Mouse (Mus musculus): Measurements from ENCODE around the gene Csf2rb.
A peak's percentile ranks its signal among the peaks of the same experiment; 100 is the strongest.
"Not testable (repeated sequence)": the region's sequence is repeated elsewhere in the genome, so short reads cannot be mapped to it uniquely, and the experiment has no call there.

The Csf2rb gene

DNA sequence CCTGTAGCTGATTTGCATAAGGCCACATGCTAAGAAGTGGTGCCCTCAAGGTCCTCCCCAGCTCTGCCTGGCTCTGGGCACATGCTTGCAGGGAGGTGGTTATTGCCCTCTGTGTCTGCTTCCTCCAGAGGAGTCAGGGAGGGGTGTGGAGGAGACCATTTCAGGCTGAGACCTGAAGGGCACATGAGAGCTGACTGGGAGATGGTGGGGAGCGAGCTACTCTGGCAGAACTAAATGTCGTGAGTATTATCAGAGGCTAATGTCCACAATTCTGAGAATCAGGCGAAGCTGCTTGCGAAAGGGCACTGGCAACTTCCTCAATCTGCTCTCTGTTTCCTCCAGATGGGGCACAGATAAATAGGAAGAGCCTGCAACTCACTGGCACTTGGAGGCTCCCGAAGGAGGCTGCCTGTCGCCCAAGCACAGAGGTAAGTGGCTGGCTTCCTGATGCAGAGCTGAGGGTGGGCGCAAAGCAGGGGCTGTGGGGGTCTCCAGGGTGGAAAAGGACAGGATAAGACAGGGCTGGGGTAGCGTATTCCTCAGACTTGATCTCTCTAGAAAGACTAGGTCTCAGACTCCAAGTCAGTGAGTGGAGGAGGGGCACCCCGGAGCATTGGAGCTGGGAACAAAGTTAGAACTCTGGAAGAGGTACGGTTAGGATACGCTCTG is at the start of gene Csf2rb:
Gene Csf2rb (plus strand): TSS at position 82 of the 669 bp plus-strand sequence.
- DNase-seq: no peak

DNA sequence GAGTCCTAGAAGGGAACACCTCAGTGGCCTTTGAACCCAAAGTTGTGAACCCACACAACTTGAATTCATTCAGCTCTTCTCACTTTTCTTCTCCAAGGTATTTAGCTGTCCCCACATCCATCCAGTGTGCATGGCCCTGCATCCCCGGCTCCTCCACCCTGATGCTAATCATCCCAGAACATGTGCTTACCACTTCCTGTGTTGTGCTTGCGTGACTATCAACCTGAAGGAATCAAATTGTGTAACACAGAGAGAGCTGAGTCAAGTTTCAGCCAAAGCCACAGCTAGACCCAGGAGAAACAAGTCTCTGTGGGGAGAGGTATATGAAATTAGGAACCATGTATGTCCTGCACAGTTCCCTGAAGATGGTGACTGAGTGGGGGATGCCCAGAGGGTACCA is 47.2 kb upstream of the Csf2rb start:
- no peak for DNase-seq

DNA sequence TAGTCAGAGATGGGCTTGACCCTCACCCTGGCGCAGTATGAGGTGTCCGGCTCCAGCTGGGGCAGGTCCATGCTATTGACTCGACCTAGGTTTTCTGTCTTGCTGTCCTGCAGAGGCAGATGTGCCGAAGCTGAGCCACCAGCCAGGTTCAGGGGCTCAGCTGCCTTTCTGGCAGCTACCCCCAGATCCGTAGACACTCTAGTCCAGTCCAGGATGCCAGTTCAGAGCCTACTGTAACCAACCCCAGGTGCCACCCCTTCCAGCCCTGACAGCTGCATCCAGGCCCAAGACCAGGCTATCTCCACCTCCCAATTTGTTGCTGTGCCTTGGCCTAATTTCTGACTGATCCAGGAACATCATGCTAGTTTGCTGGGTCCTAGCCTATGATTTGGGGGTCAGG is 37.6 kb upstream of the Csf2rb start:
- no peak for DNase-seq

- not testable (repeated sequence) for DNase-seq
Measured at GRCm38 (mm10) chr15:78289775-78290174, 35.8 kb upstream of the Csf2rb start.

- not testable (repeated sequence) for DNase-seq
Measured at GRCm38 (mm10) chr15:78293228-78293627, 32.3 kb upstream of the Csf2rb start.

GRCm38 (mm10) chr15:78293716-78294115 is 31.8 kb upstream of the Csf2rb start:
- no peak for DNase-seq

GRCm38 (mm10) chr15:78298558-78298957 is 27.0 kb upstream of the Csf2rb start:
- no peak for DNase-seq

GRCm38 (mm10) chr15:78299641-78300040 is 25.9 kb upstream of the Csf2rb start:
- DNase-seq: no peak

GRCm38 (mm10) chr15:78300773-78301172 is 24.8 kb upstream of the Csf2rb start:
- DNase-seq: no peak

- DNase-seq: no peak
Measured at GRCm38 (mm10) chr15:78302718-78303117, 22.8 kb upstream of the Csf2rb start.

DNA sequence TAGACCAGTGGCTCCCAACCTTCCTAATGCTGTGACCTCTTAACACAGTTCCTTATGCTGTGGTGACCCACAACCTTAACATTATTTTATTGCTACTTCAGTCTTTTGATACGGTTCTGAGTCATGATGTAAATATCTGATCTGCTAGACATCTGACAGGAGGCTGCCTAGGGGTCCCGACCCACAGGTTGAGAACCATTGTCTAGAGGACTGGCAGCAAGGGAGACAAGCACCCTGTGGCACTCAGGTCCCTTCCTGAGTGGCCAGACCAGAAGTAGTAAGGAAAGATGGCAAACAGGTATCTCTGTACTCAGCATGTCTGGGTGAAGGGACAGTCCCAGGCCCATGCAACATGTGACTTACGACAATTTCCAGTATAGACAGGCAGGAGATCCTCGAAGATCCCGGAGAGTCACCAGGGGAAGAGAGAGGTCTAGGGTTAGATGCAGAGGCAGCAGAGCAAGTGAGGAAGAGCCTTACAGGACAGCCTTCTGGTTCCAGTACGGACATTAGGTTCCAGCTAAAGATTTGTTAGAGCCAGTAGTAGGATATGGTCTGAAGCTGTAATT is 21.8 kb upstream of the Csf2rb start:
- DNase-seq: no peak

- DNase-seq: no peak
Measured at GRCm38 (mm10) chr15:78305341-78305933, 20.1 kb upstream of the Csf2rb start, which contains the start of gene Csf2rb2. Gene Csf2rb2 (minus strand): TSS chr15:78305721.

DNA sequence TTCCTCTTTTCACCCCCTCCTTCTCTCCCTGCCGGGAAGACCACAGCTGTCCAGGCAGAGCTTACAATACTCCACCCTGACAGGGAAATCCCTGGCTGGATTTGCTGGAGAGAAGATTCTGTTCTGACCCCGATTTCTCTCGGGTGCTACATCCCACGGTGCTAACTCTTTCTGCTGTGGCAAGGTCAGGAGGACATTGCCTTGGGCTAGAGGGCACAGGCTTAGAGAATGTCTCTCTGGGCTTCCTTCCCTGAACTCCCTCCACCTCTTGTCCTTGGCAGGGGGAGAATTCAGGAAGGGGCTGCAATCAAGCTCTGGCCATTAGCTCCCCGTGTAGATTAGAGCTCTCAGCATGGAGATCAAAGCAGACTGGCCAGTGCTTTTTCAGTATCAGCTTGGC is 15.7 kb upstream of the Csf2rb start:
- DNase-seq: no peak

GRCm38 (mm10) chr15:78310971-78311370 is 14.6 kb upstream of the Csf2rb start:
- DNase-seq: no peak

DNA sequence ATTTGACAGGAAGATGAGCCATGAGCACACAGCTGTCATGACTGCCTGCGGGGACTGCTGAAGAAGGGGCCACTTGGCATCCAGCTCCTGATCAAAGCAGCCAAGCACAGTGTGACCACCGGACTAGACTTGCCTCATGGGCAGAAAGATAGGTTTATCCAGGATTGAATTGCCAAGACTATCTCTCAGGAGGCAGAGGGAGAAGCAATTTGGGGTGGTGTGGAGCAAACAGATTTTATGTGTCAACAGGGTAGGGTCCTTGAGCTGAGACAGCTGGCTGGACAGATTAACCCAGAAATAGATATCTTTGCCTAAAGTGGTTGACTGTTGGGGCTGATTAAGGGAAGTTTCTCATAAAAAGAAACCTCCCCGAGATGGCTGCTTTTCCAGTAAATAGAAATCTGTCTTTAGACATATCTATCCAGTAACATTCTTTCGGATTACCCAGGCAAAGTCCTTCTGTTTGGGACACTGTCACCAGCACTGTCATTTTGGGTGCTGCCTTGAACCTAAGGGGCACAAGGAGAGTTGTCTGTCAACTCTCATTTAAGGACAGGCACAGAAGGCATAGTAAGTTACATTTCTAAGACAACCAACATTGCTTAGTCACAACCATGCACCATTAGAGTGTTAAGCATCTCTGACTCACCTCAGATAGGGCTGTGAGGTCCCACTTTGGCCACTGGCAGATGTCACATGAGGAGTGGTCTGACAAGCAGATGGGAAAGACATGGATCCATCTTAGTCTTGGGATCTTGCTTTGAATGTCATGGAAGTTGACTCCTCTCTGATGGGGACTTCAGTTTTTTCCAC is 12.9 kb upstream of the Csf2rb start:
- DNase-seq: not testable (repeated sequence)

- DNase-seq: not testable (repeated sequence)
Measured at GRCm38 (mm10) chr15:78313659-78314058, 11.9 kb upstream of the Csf2rb start.

- not testable (repeated sequence) for DNase-seq
Measured at GRCm38 (mm10) chr15:78318338-78319171, 7.0 kb upstream of the Csf2rb start.

DNA sequence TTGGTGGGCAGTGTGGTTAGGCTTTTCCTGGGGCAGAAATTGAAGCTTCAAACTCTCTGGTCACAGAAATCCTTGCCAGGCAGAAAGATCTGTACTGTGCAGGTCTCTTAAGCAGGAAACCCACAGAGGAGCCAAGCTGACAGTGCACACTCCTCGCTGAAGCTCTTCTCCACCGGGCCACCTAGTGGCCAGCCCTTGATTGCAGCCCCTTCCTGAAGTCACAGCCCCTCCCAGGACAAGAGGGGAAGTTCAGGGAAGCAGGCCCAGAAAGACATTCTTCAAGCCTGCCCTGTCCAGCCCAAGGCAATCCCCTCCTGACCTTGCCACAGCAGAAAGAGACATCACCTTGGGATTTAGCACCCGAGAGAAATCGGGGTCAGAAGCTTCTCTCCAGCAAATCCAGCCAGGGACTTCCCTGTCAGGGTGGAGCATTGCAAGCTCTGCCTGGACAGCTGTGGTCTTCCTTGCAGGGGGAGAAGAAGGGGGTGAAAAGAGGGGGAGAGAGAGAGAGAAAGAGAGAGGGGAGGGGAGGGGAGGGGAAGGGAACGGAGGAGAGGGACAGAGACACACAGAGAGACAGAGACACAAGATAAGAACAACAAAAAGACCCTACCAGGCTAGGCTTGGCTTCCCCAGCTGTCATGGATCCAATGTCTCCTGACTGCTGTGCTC is 4.6 kb upstream of the Csf2rb start:
- peak; percentile 64 for DNase-seq

- no peak for DNase-seq
Measured at GRCm38 (mm10) chr15:78323366-78323765, 2.2 kb upstream of the Csf2rb start.

GRCm38 (mm10) chr15:78324294-78324693 is 1.3 kb upstream of the Csf2rb start:
- no peak for DNase-seq

GRCm38 (mm10) chr15:78326747-78327146 is 1.2 kb downstream of the Csf2rb start:
- DNase-seq: no peak
